Mouse (Mus musculus) stomach, embryonic 15.5 days (tissue): ENCODE measurements around the gene Pdzd8. TPM values are rescaled to one million over a fixed set of nuclear protein-coding genes. Genes with fewer than 3 reads are reported as not detected.

Experiments
- ATAC-seq: fragments of 200-750 bp; cut with Nextera tagmentation; 2 replicates; pipeline ENCODE4 v1.8.0; 2017; ENCODE audit warnings: low read depth, moderate number of reproducible peaks, moderate TSS enrichment; ENCODE audit not compliant: insufficient read depth, low FRiP score
- H3K27ac ChIP-seq: fragments of 300-500 bp; sonication (generic); 2 replicates; pipeline ENCODE4 v1.5.1; 2015; ENCODE audit warnings: mild to moderate bottlenecking, inconsistent platforms
- H3K27me3 ChIP-seq: fragments of 300-500 bp; sonication (generic); replicated peaks from 2 replicates; pipeline ENCODE4 v1.6.1; 2015; ENCODE audit warnings: inconsistent platforms
- H3K36me3 ChIP-seq: fragments of 300-500 bp; sonication (generic); 2 replicates; pipeline ENCODE4 v1.6.1; 2015; ENCODE audit warnings: inconsistent platforms
- H3K4me1 ChIP-seq: fragments of 300-500 bp; sonication (generic); 2 replicates; pipeline ENCODE4 v1.6.1; 2015; ENCODE audit warnings: inconsistent platforms
- H3K4me2 ChIP-seq: fragments of 300-500 bp; sonication (generic); 2 replicates; pipeline ENCODE4 v1.6.1; 2015; ENCODE audit warnings: mild to moderate bottlenecking, inconsistent platforms
- H3K4me3 ChIP-seq: fragments of 300-500 bp; sonication (generic); replicated peaks from 2 replicates; pipeline ENCODE4 v1.5.1; 2015; ENCODE audit warnings: inconsistent platforms
- H3K9ac ChIP-seq: fragments of 300-500 bp; sonication (generic); 2 replicates; pipeline ENCODE4 v1.6.1; 2015; ENCODE audit warnings: inconsistent platforms
- H3K9me3 ChIP-seq: fragments of 300-500 bp; sonication (generic); 2 replicates; pipeline ENCODE4 v1.6.1; 2016; ENCODE audit warnings: inconsistent platforms
- WGBS: fragments of 180-500 bp; shearing (Covaris S2); methylation state at CpG from one replicate; pipeline ENCODE4 v1.1.7; 2015; 5-methylcytosine and 5-hydroxymethylcytosine counted together
- polyA plus RNA-seq: library from polyadenylated mRNA; unstranded; fragments of >200 nt; fragmentation: Nextera tagmentation; extraction: Ambion mirVana; gene quantifications from 2 replicates; pipeline ENCODE4 v1.2.1, GENCODE M21; 2015

Gene Pdzd8
- polyA plus RNA-seq, 1 experiment from 2014 or later, result 10.6 TPM

DNA sequence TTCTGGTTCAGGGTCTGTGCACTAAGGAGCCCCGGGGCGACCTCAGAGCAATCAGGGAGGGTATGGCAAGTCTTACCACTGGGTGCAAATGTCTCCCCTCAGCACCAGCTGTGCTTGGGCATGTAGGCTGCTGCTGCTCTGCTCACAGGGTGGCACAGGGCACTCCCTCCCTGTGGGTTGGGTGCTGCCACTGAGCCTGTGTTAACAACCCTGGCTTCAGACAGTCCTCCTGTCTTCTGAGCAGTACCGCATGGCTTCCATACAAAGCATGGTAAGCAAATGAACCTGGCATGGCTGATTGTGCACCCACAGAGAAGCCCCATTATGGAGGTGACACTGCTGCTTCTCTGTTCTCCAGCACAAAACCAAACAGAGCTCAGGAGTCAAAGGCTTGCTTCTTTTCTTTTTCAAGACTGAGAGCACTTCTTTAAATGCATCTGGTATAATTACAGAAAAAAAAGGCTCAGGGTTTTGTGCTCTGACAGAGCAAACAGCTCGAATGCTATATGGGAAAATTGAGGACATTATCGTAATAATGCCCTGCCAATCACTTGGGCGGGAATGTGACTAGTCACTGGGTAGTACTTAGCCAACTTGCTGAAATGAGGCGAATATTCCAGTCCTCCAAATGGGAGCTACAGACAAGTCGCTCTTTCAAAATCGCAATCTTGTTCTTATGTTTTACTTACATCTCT is 80.6 kb downstream of the Pdzd8 start:
- Histone ChIP-seq H3K27me3 (peaks cover 18% of the 10 kb centered on the region), H3K4me2 (no peak overlapping the region), H3K9ac (no peak overlapping the region), H3K4me3 (no peak overlapping the region), H3K36me3 (no peaks in the 10 kb centered on the region), H3K9me3 (no peaks in the 10 kb centered on the region), H3K27ac (no peak overlapping the region), H3K4me1 (peaks cover 14% of the 10 kb centered on the region)
- 83% methylated on average over 9 of the region's 9 CpGs for WGBS
- no peak for ATAC-seq

GRCm38 (mm10) chr19:59263171-59263570 is 82.4 kb downstream of the Pdzd8 start:
- no peaks in the 10 kb centered on the region for H3K36me3 ChIP-seq
- H3K9me3 ChIP-seq, result no peaks in the 10 kb centered on the region
- peaks cover 14% of the 10 kb centered on the region for H3K4me1 ChIP-seq
- H3K9ac ChIP-seq, result no peak overlapping the region
- no peak overlapping the region for H3K4me2 ChIP-seq
- ATAC-seq, result no peak
- WGBS, result 81% methylated on average over 9 of the region's 9 CpGs
- no peak overlapping the region for H3K27ac ChIP-seq
- peaks cover 18% of the 10 kb centered on the region for H3K27me3 ChIP-seq
- H3K4me3 ChIP-seq, result no peak overlapping the region

GRCm38 (mm10) chr19:59261604-59262003 is 84.0 kb downstream of the Pdzd8 start:
- no peak overlapping the region for H3K27ac ChIP-seq
- H3K9me3 ChIP-seq, result 0 out of 2 replicates have a peak, but pooled peaks cover 3% of the 10 kb centered on the region
- no peak for ATAC-seq
- peaks cover 10% of the 10 kb centered on the region for H3K4me1 ChIP-seq
- 55% methylated on average over 7 of the region's 7 CpGs for WGBS
- no peaks in the 10 kb centered on the region for H3K36me3 ChIP-seq
- peak overlapping the region; percentile 86 for H3K4me2 ChIP-seq
- no peak overlapping the region for H3K9ac ChIP-seq
- peaks cover 18% of the 10 kb centered on the region for H3K27me3 ChIP-seq
- peak overlapping the region; percentile 42 for H3K4me3 ChIP-seq

DNA sequence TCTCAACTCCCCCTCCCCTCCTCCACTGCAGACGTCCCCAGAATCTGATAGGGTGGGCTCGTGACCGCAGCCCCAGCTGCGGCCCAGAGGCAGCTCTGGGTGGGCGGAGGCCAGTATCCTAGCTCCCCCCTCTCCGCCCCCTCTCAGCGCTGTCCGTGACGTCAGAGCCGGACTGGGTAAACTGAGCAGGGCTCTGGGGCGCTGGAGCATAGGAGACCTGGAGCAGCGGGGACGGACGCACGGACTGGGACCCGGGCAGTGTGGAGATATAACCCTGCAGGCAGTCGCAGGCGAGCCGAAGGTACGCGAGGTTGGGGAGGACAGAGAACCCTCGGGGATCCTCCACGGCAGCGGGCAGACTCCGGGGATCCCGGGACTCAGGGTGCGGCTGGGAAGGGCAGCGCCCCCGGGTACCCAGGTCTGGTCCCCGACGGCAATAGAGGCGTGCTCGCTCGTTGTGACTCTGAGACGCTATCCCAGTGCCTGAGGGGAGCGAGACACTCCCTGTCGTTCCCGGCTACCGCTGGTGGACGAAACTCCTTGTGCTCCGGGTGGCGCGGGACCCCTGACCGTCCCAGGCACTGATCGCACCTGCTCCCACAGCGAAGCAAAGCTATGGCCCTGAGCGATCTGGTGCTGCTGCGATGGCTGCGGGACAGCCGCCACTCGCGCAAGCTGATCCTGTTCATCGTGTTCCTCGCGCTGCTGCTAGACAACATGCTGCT is 84.7 kb downstream of the Pdzd8 start, which contains the start of gene Slc18a2:
Slc18a2 (plus strand) TSS at position 179 of the 725 bp plus-strand sequence.
- 0 out of 2 replicates have a peak, but pooled peaks cover 3% of the 10 kb centered on the region for H3K9me3 ChIP-seq
- peaks cover 18% of the 10 kb centered on the region for H3K27me3 ChIP-seq
- no peak within 1 kb of the TSS; the same call in 1 of the 2 replicates for H3K9ac ChIP-seq
- no peaks in the 10 kb centered on the region for H3K36me3 ChIP-seq
- H3K4me2 ChIP-seq, result peak within 1 kb of the TSS; percentile 86
- peak within 1 kb of the TSS; percentile 42 for H3K4me3 ChIP-seq
- peaks cover 10% of the 10 kb centered on the region for H3K4me1 ChIP-seq
- under 1% methylated on average over 55 of the region's 55 CpGs for WGBS
- peak; percentile 71 for ATAC-seq
- no peak within 1 kb of the TSS for H3K27ac ChIP-seq

GRCm38 (mm10) chr19:59259633-59260032 is 85.9 kb downstream of the Pdzd8 start:
- Histone ChIP-seq H3K9ac (no peak overlapping the region), H3K27ac (no peak overlapping the region), H3K9me3 (0 out of 2 replicates have a peak, but pooled peaks cover 3% of the 10 kb centered on the region), H3K4me1 (peaks cover 10% of the 10 kb centered on the region), H3K27me3 (peaks cover 18% of the 10 kb centered on the region), H3K36me3 (no peaks in the 10 kb centered on the region), H3K4me3 (no peak overlapping the region), H3K4me2 (no peak overlapping the region)
- no peak for ATAC-seq
- WGBS, result 43% methylated on average over 5 of the region's 5 CpGs

DNA sequence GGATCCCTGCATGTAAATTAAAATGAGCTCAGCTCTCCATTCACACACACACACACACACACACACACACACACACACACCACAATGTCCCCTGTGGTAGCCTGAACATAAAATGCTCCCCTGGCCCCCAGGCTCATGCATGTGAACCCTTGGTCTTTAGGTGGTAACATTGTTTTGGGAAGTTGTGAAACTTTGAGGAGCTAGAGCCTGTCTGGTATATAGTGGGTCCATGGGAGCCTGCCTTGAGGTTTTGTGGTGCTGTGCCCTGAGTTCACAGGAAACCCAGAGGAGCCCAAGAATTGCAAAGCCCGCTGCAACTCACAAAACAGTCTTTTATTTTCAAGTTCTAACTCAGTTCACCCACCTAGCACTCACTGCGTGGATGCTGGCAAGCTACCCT is 92.9 kb downstream of the Pdzd8 start:
- H3K27ac ChIP-seq, result no peak overlapping the region
- WGBS, result 70% methylated on average over 2 of the region's 2 CpGs
- no peaks in the 10 kb centered on the region for H3K4me1 ChIP-seq
- no peaks in the 10 kb centered on the region for H3K36me3 ChIP-seq
- no peak overlapping the region for H3K4me2 ChIP-seq
- no peak for ATAC-seq
- no peak overlapping the region for H3K9ac ChIP-seq
- no peak overlapping the region for H3K4me3 ChIP-seq
- H3K27me3 ChIP-seq, result no peaks in the 10 kb centered on the region
- H3K9me3 ChIP-seq, result 0 out of 2 replicates have a peak, but pooled peaks cover 3% of the 10 kb centered on the region

DNA sequence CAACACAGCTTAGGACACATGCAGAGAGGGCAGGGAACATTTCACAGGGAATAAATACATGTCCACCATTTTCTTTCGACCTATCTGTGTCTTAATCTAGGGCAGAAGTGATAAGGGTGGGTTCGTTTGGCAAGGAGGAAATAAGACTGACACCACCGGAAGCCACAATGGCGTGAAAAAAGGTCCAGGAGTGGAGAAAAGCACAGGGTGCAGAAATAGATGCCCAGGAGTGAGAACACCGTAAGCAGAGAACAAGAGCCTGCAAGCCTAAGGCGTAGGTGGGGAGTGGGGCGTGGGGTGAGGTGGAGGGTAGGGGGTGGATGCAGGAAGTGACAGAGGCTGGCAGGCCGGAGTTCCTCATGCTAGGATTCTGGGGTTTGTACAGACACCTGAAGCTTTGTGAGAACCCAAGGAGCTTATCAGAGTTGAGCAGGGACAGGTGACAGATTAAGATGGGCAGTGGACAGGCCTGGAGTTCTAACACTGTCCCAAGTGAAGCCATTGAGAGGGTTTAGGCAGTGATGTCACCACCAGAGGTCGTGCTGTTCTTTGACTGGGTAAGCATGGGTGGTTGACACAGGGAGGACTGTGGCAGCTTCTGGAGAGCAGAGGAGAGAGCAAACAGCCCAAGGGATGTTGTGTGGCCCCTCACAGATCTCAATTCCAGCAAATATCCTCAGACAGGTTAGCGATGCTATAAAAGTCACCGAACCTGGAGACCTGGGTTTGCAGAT is 96.9 kb downstream of the Pdzd8 start:
- ATAC-seq, result no peak
- WGBS, result 75% methylated on average over 11 of the region's 11 CpGs
- Histone ChIP-seq H3K4me1 (no peaks in the 10 kb centered on the region), H3K4me2 (no peak overlapping the region), H3K4me3 (no peak overlapping the region), H3K9ac (no peak overlapping the region), H3K9me3 (no peaks in the 10 kb centered on the region), H3K36me3 (no peaks in the 10 kb centered on the region), H3K27ac (no peak overlapping the region), H3K27me3 (no peaks in the 10 kb centered on the region)

DNA sequence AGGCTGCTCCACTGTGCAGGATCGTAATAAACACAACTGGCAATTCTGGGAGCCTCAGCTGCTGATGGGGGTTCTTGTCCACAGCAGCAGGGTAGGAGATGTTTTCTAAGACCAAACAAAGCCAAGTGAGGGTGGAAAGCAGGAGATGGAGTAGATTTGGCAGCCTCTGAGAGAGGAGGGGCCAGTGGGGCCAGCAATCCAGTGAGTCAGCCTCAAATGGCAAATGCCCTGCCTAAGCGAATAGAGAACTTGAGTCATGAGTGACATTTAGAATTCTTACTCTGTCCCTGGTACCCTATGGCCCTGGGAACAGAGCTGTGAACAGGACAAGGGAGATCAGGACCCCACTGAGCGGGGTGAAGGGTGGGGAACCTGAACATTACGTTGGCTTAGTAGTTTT is 97.4 kb downstream of the Pdzd8 start:
- Histone ChIP-seq H3K9me3 (no peaks in the 10 kb centered on the region), H3K9ac (no peak overlapping the region), H3K4me2 (no peak overlapping the region), H3K27ac (no peak overlapping the region), H3K4me3 (no peak overlapping the region), H3K27me3 (no peaks in the 10 kb centered on the region), H3K36me3 (no peaks in the 10 kb centered on the region), H3K4me1 (no peaks in the 10 kb centered on the region)
- 83% methylated on average over 4 of the region's 4 CpGs for WGBS
- ATAC-seq, result no peak

Other genes starting within 250 kb of the Pdzd8 start
- gene Vax1, start 175.7 kb downstream of the Pdzd8 start, polyA plus RNA-seq, result not detected in 2 replicates
- 0.06 TPM in 1 of 2 replicates, not detected in the other for gene Kcnk18, start 126.6 kb downstream of the Pdzd8 start, polyA plus RNA-seq
- gene Slc18a2, start 84.9 kb downstream of the Pdzd8 start, polyA plus RNA-seq, result 11.4 and 11.9 TPM in 2 replicates
- gene Rps12-ps3, start 23.5 kb downstream of the Pdzd8 start, polyA plus RNA-seq, result 22.8 and 65.7 TPM in 2 replicates
- gene Emx2, start 112.6 kb upstream of the Pdzd8 start, polyA plus RNA-seq, result 0.08 and 0.37 TPM in 2 replicates